Mouse (Mus musculus): ENCODE data around the gene Cul7. TPM values are rescaled to one million over a fixed set of nuclear protein-coding genes. Genes with fewer than 3 reads are reported as not detected.

Cul7 gene
- polyA plus RNA-seq, 1 experiment = 15.4 TPM

GRCm38 (mm10) chr17:46681466-46682118, 31.5 kb downstream of the Cul7 start:
- no peak for TF ChIP-seq POLR2A (IDR thresholded peaks at IDR 0.05; ENCODE audit: borderline replicate concordance, low read depth, low read length)
- TF ChIP-seq CTCF (IDR thresholded peaks at IDR 0.05; ENCODE audit: low read depth, low read length) = no peak
- Histone ChIP-seq H3K4me1 (ENCODE audit: control insufficient read depth, insufficient read depth, low read length) (peaks cover 8% of the 10 kb centered on the region), H3K27ac (ENCODE audit: insufficient read depth, low read depth, low read length) (no peak overlapping the region), H3K4me3 (ENCODE audit: insufficient read depth, low read length) (peak overlapping the region; percentile 74)

DNA sequence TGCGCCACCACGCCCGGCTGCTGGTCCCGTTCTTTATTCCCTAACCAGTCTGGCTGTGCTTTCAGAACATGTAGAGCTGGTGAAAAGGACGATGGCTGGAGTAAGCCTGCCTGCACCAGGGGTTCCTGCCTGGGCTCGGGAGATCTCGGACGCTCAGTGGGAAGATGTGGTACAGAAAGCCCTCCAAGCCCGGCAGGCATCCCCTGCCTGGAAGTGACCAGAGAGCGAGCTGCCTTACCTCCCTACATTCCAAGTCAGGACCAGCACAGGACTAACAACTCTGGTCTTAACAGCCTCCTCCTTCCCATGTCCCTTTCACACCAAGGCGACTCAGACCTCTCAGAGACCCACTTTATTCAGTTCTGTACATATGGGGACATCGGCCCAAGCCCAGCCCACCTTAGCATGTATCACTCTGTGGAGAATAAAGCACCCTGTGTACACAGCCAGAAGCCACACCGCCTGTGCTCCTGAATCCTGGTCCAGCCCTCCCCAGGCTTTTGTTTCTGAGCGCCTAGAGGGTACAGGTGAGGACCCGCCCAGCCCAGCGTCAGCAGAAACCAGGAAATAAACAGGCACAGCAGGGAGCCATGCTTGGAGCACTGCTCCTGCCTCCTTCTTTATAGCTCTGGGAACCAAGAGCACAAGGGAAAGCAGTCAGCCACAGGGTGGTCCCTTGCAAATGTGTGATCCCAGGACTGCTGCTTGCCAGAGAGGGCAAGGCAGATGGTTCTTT, 32.7 kb downstream of the Cul7 start:
- TF ChIP-seq POLR2A (IDR thresholded peaks at IDR 0.05; ENCODE audit: borderline replicate concordance, low read depth, low read length) = no peak
- no peak for TF ChIP-seq CTCF (IDR thresholded peaks at IDR 0.05; ENCODE audit: low read depth, low read length)
- Histone ChIP-seq H3K4me3 (ENCODE audit: insufficient read depth, low read length) (no peak overlapping the region), H3K27ac (ENCODE audit: insufficient read depth, low read depth, low read length) (no peak overlapping the region)

GRCm38 (mm10) chr17:46685913-46686312, 35.8 kb downstream of the Cul7 start:
- no peaks in the 10 kb centered on the region for H3K4me1 ChIP-seq (ENCODE audit: control insufficient read depth, insufficient read depth, low read length)
- H3K4me3 ChIP-seq (ENCODE audit: insufficient read depth, low read length) = no peak overlapping the region
- no peak overlapping the region for H3K27ac ChIP-seq (ENCODE audit: insufficient read depth, low read depth, low read length)
- TF ChIP-seq CTCF (IDR thresholded peaks at IDR 0.05; ENCODE audit: low read depth, low read length) (no peak), POLR2A (IDR thresholded peaks at IDR 0.05; ENCODE audit: borderline replicate concordance, low read depth, low read length) (no peak)

More for the DNA sequence above, 32.7 kb downstream of the Cul7 start:
- H3K4me1 ChIP-seq (ENCODE audit: control insufficient read depth, insufficient read depth, low read length) = peaks cover 8% of the 10 kb centered on the region

DNA sequence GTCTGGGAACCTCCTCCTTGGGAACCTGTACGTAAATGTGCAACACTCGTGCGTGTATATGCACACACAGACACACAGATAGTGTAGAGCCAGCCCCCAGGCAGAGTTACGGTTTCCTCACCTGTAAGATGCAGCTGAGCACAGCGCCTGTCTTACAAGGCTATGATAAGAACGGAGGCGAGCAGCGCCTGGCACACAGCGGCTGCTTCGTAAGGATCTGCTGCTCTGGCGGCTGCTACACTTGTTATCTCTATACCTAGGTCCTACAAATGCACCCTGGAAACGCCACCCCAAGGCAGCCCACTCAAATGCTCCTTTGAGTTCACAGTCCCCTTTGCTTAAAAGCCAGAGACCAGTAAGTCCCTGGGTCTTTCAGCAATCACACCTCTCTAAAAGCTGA, 40.5 kb downstream of the Cul7 start:
- H3K4me3 ChIP-seq (ENCODE audit: insufficient read depth, low read length) = no peak overlapping the region
- TF ChIP-seq POLR2A (IDR thresholded peaks at IDR 0.05; ENCODE audit: borderline replicate concordance, low read depth, low read length) = no peak
- TF ChIP-seq CTCF (IDR thresholded peaks at IDR 0.05; ENCODE audit: low read depth, low read length) = no peak
- no peak overlapping the region for H3K27ac ChIP-seq (ENCODE audit: insufficient read depth, low read depth, low read length)
- H3K4me1 ChIP-seq (ENCODE audit: control insufficient read depth, insufficient read depth, low read length) = no peaks in the 10 kb centered on the region

DNA sequence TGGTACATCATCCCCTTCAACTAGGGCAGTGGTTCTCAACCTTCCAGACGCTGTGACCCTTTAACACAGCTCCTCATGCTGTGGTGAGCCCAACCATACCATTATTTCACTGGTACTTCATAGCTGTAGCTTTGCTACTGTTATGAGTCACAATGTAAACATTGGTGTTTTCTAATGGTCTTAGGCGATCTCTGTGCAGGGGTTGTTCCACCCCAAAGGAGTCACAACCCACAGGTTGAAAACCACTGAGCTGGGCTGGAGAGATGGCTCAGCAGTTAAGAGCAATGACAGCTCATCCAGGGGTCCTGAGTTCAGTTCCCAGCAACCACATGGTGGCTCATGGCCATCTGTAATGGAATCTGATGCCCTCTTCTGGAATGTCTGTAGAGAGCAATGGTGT, 41.3 kb downstream of the Cul7 start:
- no peaks in the 10 kb centered on the region for H3K4me1 ChIP-seq (ENCODE audit: control insufficient read depth, insufficient read depth, low read length)
- H3K4me3 ChIP-seq (ENCODE audit: insufficient read depth, low read length) = no peak overlapping the region
- no peak overlapping the region for H3K27ac ChIP-seq (ENCODE audit: insufficient read depth, low read depth, low read length)
- TF ChIP-seq POLR2A (IDR thresholded peaks at IDR 0.05; ENCODE audit: borderline replicate concordance, low read depth, low read length) (no peak), CTCF (IDR thresholded peaks at IDR 0.05; ENCODE audit: low read depth, low read length) (no peak)

DNA sequence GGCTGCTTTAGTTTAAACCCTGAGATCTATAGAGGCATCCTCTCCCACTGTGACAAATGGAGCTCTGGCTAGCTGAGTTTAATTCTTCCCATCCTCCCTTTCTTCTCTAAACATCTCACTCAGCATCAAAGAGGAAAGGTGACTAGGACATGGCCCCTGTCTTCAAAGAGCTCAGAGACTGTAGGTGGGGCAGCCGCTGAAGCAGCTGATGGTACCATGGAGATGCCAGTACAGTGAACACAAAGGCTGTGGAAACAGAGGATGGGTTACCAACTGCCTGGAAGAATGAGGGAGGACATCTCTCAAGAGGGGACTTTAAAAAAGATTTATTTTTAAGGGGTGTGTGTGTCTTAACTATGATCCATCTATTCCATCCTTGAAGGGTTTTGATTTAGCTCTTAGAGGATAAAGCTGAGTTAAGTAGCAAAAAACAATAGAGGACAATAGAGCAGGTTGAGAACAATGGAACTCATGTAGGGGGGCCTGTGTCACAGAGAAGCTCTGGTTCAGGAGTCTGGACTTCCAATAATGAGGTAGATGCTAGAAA, 44.5 kb downstream of the Cul7 start:
- no peak for TF ChIP-seq CTCF (IDR thresholded peaks at IDR 0.05; ENCODE audit: low read depth, low read length)
- TF ChIP-seq POLR2A (IDR thresholded peaks at IDR 0.05; ENCODE audit: borderline replicate concordance, low read depth, low read length) = no peak
- Histone ChIP-seq H3K4me1 (ENCODE audit: control insufficient read depth, insufficient read depth, low read length) (no peaks in the 10 kb centered on the region), H3K4me3 (ENCODE audit: insufficient read depth, low read length) (no peak overlapping the region)

DNA sequence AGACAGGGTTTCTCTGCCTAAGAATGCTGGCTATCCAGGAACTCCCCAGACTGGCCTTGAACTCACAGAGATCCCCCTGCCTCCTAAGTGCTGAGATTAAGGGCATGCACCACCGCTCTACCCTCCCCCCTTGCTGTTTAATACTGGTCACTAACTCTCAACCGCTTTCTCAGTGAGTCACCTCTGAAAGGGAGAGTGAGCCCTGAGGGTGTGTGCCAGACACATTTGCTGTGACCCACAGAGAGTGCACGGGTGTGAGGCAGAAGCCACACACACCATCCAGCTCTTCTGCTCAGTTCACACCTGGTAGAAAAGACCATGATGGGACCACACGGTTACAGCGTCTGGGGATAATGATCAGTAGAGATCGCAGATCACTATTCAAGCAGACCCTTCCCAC, 48.4 kb downstream of the Cul7 start:
- H3K4me3 ChIP-seq (ENCODE audit: insufficient read depth, low read length) = no peak overlapping the region
- TF ChIP-seq CTCF (IDR thresholded peaks at IDR 0.05; ENCODE audit: low read depth, low read length) (no peak), POLR2A (IDR thresholded peaks at IDR 0.05; ENCODE audit: borderline replicate concordance, low read depth, low read length) (no peak)
- peaks cover 2% of the 10 kb centered on the region for H3K4me1 ChIP-seq (ENCODE audit: control insufficient read depth, insufficient read depth, low read length)
- H3K27ac ChIP-seq (ENCODE audit: insufficient read depth, low read depth, low read length) = no peak overlapping the region

More for the DNA sequence above, 44.5 kb downstream of the Cul7 start:
- H3K27ac ChIP-seq (ENCODE audit: insufficient read depth, low read depth, low read length) = no peak overlapping the region

- H3K27ac ChIP-seq (ENCODE audit: insufficient read depth, low read depth, low read length) = no peak overlapping the region
- H3K4me3 ChIP-seq (ENCODE audit: insufficient read depth, low read length) = no peak overlapping the region
- no peak for TF ChIP-seq POLR2A (IDR thresholded peaks at IDR 0.05; ENCODE audit: borderline replicate concordance, low read depth, low read length)
- TF ChIP-seq CTCF (IDR thresholded peaks at IDR 0.05; ENCODE audit: low read depth, low read length) = no peak
- peaks cover 7% of the 10 kb centered on the region for H3K4me1 ChIP-seq (ENCODE audit: control insufficient read depth, insufficient read depth, low read length)
Observed at GRCm38 (mm10) chr17:46699245-46699644, 49.1 kb downstream of the Cul7 start.

GRCm38 (mm10) chr17:46699912-46700311, 49.8 kb downstream of the Cul7 start:
- H3K4me1 ChIP-seq (ENCODE audit: control insufficient read depth, insufficient read depth, low read length) = peaks cover 7% of the 10 kb centered on the region
- no peak for TF ChIP-seq CTCF (IDR thresholded peaks at IDR 0.05; ENCODE audit: low read depth, low read length)
- TF ChIP-seq POLR2A (IDR thresholded peaks at IDR 0.05; ENCODE audit: borderline replicate concordance, low read depth, low read length) = no peak
- H3K4me3 ChIP-seq (ENCODE audit: insufficient read depth, low read length) = no peak overlapping the region
- H3K27ac ChIP-seq (ENCODE audit: insufficient read depth, low read depth, low read length) = no peak overlapping the region

DNA sequence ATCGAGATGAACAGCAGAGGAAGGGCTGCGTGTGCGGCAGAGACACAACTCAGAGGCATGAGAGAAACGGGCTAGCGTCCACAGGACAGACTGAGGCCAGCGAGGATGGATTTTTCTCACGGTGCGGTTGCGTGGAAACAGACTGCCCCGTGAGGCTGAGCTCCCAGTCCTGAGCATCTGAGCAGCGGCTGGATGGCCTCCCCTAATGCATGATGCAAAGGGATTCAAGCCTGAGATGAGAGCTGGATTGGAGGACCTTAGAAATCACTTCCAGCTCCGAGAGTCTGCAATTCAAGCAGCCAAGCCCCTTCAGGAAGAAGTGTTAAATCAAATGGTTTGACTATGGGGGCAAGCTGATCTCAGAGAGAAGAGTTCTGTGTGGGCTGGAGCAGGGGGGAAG, 51.4 kb downstream of the Cul7 start:
- Histone ChIP-seq H3K27ac (ENCODE audit: insufficient read depth, low read depth, low read length) (no peak overlapping the region), H3K4me1 (ENCODE audit: control insufficient read depth, insufficient read depth, low read length) (peaks cover 9% of the 10 kb centered on the region), H3K4me3 (ENCODE audit: insufficient read depth, low read length) (no peak overlapping the region)
- no peak for TF ChIP-seq CTCF (IDR thresholded peaks at IDR 0.05; ENCODE audit: low read depth, low read length)
- TF ChIP-seq POLR2A (IDR thresholded peaks at IDR 0.05; ENCODE audit: borderline replicate concordance, low read depth, low read length) = no peak
